Mouse (Mus musculus) liver, adult 10 weeks (tissue): ENCODE data around the gene Gm10192. TPM values are rescaled to one million over a fixed set of nuclear protein-coding genes. Genes with fewer than 3 reads are reported as not detected.

Experiments
- polyA plus RNA-seq: library from polyadenylated mRNA; stranded (reverse); fragments of 350-450 nt; fragmentation: Illumina TruSeq; extraction: RNeasy Lipid Tissue Mini Kit (QIAGEN cat#74804); gene quantifications from one replicate; pipeline ENCODE4 v1.2.3, GENCODE M21; 2014; ENCODE audit warnings: low read depth, low replicate concordance

Gene Gm10192
- polyA plus RNA-seq: not detected

DNA sequence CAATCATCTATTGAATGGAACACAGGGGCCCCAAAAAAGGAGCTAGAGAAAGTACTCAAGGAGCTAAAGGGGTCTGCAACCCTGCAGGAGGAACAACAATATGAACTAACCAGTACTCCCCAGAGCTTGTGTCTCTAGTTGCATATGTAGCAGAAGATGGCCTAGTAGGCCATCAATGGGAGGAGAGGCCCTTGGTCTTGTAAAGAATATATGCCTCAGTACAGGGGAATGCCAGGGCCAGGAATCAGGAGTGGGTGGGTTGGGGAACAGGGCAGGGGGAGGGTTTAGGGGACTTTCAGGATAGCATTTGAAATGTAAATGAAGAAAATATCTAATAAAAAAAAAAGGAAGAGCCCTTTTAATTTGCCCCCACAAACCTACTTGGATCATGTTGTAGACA lies at the start of gene Gm10192:
TSS of gene Gm10192 (minus strand) at position 101 of the 400 bp plus-strand sequence.

